Mouse (Mus musculus): ENCODE measurements around the gene Fgfr2.

Gene Fgfr2

DNA sequence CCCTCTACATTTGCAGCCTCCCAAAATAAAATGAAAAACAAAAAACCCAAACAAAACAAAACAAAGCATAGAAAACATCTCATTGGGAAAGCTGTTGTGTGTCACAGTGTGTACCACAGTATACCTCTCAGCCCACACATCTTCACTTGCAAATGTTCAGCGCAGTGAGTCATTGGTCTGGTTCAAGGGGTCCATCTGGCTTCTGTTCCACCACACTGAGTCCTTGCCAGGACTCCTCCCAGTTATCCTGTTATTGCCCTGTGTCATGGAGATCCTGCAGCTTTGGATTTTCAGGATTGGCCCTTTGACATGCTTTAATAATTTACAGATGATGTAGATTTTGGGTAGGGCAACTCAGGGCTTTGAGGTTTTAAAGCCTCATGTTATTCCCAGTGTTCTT lies 1435.8 kb downstream of the Fgfr2 start:
- DNase-seq (ENCODE audit: low spot score): no peak

DNA sequence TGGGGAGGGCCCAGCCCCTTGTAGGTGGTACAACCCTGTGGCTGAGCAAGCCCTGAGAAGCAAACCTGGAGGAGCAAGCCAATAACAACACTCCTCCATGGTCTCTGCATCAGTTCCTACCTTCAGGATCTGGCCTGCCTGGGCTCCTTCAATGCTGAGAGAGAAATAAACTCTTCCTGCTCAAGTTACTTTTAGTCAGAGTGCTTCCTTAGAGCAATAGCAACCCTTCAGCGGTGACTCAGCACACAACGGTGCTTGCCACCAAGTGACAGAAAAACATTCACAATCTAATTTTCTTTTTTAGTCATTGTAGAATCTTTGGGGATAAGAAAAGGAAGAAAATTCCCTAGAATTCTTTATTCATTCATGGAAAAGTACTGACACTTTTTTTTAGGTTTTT lies 1446.0 kb downstream of the Fgfr2 start:
- DNase-seq (ENCODE audit: low spot score): no peak

DNA sequence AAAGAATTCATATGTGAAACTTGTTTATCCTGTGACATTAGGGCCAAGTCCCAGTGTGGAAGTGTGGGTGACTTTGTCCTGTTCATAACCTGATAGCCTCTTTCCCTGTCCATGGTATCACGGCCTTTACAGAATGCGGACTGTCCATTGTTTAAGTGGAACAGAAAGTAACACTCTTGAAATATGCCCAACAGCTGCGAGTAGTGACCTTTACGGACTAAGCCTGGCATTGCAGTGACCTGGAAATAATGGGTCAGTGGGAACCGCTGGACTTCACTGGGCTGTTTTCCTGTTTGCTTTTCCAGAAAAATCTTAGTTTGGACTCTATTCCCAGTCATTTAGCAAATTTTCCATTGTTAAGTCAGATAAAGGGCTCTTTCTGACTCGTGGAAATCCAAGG lies 1452.6 kb downstream of the Fgfr2 start:
- DNase-seq (ENCODE audit: low spot score): no peak

DNA sequence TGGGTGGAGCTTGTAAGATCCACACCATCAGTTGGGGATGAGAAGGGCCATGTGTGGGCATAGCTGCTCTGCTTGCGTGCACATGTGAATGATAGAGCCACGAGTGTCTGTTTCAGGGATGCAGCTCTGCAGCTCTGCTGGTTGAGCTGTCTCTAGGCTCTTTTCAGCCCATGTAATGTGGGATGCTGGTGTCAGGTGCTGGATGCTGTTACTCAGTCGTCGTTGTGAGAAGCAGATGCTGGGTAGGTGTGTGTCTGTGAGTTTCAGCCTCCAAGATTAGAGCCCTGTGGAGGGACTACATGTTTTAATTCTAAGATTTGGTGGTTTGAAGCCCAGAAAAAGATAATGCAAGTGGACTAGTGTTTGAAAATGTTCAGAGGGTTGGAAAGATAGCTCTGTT lies 1453.8 kb downstream of the Fgfr2 start:
- no peak for DNase-seq (ENCODE audit: low spot score)

DNA sequence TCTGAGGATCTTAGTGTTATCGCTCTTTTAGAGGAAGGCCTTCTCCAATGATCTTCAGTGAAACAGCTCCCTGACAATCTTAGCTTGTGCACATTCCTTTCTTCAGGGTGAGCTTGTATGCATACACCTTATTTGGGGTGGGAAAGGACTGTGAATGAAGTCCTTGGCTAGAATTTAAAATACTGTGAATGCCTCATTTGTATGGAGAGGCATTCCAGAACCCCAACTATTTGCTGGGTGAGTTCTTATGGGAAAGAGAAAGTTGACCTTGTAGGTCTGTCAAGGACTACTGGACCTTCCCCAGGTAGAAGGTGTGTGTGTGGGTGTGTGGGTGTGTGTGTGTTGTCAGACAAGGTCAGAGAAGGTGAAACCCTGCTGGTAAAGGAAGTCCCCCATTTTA lies 1462.4 kb downstream of the Fgfr2 start:
- no peak for DNase-seq (ENCODE audit: low spot score)

DNA sequence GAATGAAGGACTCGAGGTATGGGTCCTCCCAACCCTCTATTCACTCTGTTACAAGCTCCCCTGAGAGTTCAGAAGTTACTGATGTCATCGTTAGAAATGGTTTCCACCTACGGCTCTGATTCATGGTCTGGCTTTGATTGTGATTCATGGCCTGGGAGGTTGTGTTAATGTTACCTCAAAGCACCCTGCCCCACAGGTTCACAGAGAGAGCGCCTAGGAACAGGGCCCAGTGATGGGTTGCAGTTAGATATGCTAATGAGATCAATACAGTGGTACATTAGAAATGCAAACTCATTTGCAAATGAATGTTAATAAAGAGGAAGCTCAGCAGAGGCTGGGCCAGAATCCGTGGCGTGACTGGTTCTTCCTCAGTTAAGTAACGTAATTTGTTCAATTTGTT lies 1467.1 kb downstream of the Fgfr2 start:
- DNase-seq (ENCODE audit: low spot score): no peak

DNA sequence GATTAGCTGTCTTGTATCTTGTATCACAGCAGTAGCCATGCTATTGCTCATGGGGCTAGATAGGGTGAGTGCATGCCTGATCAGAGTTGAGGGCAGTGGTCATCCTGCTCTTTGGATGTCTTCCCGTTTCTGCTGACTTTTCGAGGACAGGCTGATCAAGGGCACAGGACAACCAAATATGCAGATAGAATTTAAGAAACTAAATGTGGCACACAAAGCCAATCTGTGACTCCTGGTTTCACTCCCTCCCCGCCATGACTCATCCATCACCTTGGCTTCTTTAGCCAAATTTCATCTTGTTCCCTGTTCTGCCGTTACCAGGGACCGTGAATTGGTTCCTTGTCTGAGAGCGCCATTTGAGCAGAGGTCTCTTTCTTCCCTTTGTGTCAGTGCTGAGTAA lies 1469.7 kb downstream of the Fgfr2 start:
- DNase-seq (ENCODE audit: low spot score): no peak

DNA sequence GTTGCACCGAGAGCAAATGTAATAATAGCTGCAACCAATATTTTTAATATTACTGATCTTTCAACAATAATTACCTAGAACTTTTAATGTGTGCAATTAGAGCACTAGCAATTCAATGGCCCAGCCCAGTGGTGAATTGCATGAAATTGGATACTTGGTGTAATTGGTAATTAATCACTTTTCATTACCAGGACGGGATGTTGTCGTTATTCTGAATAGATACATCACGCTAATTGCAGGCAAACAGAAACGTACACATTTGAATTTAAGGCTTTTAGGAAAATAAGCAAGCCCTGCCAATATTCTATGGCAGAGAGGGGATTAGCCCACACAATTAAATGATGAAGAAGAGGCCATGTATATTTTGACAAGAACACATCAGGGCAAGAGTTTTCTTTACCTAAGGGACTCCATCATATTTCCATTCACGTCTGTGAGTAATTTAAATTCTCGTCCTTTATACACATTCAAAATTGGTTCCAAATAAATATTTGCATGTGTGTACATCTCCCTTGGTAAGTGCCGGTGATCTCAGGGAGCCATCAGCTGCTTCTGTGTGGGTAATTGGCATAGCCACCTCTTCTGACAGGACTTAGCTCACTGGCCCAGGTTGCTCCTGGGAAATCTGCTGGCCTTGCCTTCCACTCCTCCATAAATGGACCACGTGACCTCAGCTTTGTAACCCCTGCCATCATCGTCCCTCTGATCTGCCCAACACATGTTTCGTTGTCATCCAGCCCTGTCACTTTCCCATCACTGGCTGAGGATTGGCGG lies 1471.0 kb downstream of the Fgfr2 start:
- DNase-seq (ENCODE audit: low spot score): no peak

DNA sequence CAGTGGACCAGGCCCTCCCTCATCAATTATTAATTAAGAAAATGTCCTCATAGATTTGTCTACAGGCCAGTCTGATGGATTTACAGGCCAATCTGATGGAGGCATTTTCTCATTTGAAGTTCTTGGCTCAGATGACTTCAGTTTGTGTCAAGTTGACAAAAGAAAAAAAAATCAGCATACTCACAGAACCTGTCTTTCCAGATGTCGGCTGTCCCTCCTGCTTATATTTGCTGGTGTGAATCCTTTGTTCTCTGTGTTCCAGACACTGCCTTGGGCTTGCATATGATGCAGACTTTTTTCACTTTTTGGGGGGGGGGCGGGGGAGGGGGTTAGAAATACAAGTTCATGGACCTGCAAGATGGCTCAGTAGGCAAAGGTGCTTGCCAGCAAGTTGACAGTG lies 1472.9 kb downstream of the Fgfr2 start:
- DNase-seq (ENCODE audit: low spot score): no peak

DNA sequence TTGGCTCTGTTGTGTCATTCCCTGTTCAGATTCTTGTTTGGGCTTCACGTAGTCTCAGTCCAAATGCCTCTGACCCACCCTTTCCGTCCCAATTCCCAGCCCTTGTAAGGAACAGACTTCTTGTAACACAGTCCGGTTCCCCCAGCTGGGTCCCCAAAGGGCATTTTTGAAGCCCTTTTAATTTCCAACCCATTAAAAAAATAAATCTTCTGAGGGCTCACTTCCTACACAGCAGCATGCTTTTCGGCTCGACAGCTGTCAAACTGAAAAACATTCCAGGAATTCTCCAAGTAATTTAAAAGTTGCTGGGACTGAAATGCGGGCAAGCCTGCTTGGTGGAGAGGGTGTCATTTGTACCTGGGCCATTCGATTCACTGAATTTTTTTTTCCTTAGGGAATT lies 1474.9 kb downstream of the Fgfr2 start:
- no peak for DNase-seq (ENCODE audit: low spot score)

DNA sequence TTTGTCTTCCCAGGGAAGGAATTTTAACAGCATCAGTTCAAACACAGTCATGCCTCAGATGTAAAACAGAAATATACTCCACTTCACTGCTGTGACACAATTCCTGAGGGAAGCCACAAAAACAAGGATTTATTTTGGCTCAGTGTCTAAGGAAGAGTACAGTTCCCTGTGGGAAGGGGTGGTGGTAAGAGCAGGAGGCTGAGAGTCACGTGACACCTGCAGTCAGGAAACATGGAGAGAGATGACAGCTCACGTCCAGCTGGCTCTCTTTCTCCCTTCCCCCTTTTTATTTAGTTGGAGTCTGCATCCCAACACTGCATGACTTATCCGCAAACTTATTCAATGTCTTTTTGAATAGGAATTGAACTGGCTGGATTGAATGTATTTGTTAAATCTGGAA lies 1475.6 kb downstream of the Fgfr2 start:
- DNase-seq (ENCODE audit: low spot score): no peak

DNA sequence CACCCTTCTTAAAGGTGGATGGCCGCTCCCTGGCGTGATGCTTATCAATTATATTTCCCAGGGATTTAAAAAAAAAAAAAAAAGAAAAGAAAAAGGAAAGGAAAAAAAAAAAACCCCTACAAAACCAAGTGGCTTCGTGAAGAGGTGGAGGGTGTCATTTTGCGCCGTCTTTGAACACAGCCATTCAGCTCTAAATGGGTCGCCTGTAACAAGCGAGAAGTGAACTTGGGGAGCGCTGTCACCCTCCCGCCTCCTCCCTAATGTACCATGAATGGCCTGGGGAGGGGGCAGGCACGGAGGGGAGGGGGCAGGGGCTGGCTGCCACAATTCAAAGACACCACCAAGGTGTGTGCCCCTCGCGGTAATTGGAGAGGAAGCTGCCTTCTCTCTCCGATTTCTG lies 1478.6 kb downstream of the Fgfr2 start:
- no peak for DNase-seq (ENCODE audit: low spot score)

DNA sequence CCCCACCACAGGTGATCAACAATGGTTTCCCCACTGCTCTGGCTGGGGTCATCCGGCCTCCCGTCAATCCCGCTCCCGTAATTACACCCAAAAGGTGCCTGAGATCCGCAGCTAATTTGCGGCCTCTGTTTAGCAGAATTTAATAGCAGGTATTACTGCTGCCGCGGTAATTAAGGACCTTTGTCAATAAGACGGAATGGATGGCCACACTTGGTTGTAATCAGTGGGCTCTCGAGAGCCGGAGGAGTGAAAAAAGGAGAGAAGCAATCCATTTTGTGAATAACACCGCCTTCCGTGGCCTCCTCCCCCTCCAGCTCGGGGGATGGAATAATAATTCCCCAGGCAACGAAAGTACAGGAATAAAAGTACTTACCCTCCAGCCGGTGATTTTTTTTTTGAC lies 1479.1 kb downstream of the Fgfr2 start:
- DNase-seq (ENCODE audit: low spot score): no peak

DNA sequence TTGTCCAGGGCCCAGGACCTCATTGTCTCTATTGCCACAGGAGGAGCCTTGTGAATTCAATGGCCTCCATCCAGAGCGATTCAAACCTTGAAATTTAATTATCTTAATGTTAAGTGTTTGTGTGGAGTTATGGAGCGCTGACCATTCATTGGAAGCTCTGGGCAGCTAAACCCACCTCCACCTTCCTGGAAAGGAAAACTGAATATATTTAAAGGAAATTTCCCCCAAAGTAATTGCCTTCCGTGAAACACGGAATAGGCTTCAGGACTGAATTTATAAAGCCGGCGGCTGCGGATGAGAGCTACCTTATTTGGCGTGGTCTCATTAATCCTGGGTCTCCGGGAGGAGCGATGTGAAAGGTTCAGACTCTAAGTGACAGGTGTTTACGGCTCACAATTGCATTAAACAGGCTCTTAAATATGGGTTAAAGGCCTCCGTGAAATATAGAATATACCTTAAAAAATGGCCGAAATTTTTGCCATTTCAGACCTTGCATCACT lies 1479.8 kb downstream of the Fgfr2 start:
- no peak for DNase-seq (ENCODE audit: low spot score)

DNA sequence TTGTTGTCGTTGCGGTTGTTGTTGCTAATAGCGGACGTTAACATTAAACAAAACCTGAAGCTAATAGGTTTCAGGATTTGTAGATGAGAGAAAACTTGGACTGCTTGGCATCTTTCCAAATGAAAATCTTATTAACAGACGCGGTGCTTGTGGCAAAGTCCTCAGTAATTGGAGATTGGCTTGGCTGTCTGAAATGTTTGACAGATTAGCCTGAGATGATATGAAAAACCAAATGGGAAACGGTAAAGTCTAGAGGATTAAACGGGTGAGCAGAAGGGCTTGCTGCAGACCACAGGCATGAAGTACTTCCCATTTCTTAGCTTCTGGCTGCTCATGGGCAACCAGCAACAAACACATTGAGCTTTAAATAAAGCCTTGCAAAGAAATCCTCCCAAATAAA lies 1493.6 kb downstream of the Fgfr2 start:
- DNase-seq (ENCODE audit: low spot score): no peak

DNA sequence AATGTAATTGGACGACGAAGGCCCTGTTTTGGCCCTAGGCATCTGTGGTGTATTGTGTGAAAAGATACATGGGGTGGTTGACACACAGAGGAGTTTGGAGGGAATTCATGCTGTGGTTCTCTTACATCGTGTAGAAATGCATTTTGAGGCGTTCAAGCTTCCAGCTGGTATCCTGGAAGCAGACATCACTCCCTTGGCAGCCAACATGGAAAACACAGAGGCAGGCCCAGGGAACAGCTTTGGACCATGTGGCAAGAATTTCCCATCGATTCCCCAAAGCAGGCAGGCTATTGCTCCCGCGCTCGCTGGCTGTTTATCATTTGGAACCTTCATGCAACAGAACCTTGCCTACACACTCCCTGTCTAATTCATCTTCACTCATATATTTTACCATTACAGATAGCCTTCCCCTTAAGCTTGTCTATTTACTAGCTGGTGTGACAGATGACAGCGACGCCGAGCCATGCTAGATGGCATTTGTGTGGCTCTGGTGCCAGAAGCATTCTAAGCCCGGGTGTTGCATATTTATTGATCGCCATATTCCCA lies 1494.2 kb downstream of the Fgfr2 start:
- no peak for DNase-seq (ENCODE audit: low spot score)

DNA sequence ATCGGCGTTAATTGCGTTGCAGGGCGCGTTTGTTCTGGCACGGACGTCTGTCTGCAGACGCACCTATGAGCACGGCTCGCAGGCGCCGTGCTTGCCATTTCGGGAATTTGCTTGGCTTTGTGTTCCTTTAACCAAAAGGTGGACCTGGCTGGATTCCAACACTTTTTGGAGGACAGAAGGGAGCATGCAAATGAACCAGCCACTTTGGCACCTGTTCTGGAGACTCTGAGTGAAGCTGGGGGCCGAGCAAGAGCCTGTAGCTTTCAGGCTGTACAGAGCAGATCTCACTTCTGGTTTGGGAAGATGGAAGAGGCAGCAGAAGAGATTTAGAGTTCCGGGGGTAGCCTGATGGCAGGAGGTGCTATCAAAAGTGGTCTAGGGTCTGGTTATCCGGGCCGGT lies 1494.8 kb downstream of the Fgfr2 start:
- DNase-seq (ENCODE audit: low spot score): no peak

DNA sequence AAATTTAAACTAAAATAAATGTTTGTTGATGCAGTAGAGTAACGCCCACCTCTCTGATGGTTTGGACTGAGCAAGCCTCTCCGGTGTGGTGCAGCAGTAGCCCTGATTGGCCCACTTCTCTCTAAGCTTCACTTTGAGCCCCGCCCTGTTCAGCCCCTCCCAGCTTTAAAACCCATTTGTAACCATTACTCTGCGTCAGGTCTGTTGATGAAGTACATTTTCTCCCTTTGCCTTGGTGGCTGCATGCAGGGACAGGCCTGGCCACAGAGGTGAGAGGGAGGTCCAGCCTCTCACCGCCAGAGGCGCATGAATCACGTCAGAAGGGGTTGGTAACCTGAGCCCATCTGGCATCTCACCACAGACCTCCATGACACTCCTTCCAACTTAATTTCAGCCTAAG lies 1513.5 kb downstream of the Fgfr2 start:
- no peak for DNase-seq (ENCODE audit: low spot score)

DNA sequence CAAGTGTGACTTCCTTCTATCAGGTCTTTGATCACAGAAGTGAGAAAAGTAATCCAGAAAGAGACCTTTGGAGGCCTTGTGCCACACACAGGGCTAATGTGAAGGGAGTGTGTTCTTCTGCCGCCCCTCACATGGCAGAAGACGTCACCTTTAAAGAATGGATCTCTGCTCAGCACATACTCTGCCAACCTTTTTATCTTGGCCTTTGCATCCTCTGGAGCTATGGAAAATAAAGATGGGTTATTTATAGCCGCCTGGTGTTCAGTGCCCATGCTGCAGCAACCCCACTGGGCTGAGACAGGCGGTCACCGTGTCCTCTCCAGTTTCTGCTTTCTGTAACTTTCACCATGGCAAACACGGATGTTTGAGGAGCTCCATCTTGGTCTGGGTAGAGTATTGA lies 1515.1 kb downstream of the Fgfr2 start:
- DNase-seq (ENCODE audit: low spot score): no peak

DNA sequence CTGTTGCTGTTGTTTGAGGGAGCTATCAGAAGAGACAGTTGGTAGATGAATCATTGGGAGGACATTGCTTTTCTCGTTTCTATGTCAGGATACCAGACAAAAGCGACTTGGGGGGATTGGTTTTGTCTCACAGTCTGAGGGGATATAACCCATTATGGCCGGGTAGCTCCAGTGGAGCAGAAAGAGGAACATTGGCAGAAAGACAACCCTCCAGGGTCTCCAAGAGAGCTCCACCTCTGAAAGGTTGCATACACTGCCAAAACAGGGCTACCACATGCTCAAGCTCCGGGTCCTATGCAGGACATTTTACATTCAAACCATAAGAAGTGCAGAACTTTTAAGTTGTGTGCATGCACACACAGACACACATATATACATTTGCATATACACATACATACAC lies 1517.7 kb downstream of the Fgfr2 start:
- DNase-seq (ENCODE audit: low spot score): no peak

DNA sequence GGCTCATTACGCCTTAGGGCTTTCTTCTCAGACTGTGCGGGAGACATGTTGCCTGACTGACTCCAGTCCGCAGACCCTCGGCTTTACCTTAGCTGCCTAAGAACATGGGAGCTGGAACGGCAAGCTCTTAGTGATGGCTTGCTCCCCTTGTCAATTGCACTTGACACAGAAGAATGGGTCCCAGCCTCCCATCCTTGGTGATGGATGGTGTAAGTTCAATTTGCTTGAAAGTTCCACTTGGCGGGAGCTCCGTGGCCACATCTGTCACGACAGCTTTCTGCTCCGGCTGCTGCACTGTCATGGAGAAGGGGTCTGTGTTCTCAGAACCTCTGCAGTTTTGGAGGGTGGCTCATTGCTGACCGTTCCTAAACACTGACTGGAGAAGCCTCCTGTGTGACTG lies 1518.2 kb downstream of the Fgfr2 start:
- no peak for DNase-seq (ENCODE audit: low spot score)

DNA sequence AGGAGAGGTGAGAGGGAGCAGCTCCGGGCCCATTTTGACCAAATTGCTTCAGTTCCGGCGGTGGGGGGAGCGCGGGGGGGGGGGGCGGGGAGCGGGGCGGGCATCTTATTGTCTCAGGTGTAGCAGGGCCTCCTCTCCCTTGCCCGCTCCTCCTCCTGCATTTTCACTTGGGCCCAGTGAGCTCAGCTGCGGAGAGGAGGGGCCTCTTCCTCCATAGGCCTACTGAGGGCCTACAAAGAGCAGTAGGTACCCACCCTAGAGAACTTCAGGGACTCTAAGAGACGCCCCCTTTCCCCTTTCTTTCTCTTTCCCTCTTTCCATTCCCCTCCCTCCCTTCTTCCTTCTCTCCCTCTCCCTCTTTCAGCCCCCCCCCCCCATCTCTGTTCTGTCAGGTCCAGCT lies 1520.0 kb downstream of the Fgfr2 start:
- DNase-seq (ENCODE audit: low spot score): no peak

DNA sequence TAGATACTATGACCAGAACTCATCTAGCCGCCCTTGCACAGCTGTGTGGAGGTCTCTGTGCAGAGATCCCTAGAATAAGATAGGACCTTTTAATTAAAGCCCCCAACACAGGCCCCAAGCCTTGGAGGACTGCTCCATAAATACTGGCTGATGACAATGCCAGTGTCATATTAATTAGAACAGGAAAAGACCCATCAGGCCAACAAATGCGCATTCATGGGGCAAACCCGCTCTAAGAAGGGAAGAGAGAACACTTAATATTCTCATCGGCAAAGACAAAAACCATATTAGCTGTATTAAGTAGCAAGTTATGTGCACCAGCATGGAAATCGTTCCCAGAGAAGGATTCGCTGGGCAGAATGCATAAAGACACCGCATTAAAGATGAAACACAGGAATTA lies 1521.0 kb downstream of the Fgfr2 start:
- DNase-seq (ENCODE audit: low spot score): no peak

DNA sequence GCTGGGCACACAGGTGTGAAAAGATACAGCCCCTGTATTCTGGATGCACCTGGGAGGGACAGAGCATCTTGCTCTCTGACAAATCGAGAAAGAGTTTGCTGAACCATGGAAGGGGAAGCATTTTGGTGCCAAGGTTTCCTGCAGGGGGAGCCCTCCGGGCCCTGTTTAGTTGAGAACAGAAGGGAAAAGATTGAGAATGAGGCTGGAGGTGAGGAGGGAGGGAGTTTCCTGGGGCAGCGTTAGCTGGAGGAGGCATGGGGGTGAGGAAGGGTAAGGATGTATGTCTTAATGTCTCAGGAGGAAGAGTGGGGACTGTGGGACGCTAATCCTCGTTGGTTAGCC lies 1524.7 kb downstream of the Fgfr2 start:
- DNase-seq (ENCODE audit: low spot score): no peak

Data from ovary, postnatal 14 days (tissue).